Mouse (Mus musculus) frontal cortex, adult 2 months (tissue): ENCODE measurements at regions not wholly inside any gene's neighbourhood (a gene's known extent, or its start where the extent isn't known, plus 50 kb on each side); places are given as distances from the start of the nearest gene placed in this dataset.
A peak's percentile ranks its signal among the peaks of the same experiment; 100 is the strongest.
"Not testable (repeated sequence)": the region's sequence is repeated elsewhere in the genome, so short reads cannot be mapped to it uniquely, and the experiment has no call there.

Experiments
- DNase-seq, 2 experiments: peaks; one replicate each; pipeline ENCODE4 v3.0.0; 2022; ENCODE audit warnings: low spot score in 1 of 2; ENCODE audit errors: extremely low spot score in 1 of 2

DNA sequence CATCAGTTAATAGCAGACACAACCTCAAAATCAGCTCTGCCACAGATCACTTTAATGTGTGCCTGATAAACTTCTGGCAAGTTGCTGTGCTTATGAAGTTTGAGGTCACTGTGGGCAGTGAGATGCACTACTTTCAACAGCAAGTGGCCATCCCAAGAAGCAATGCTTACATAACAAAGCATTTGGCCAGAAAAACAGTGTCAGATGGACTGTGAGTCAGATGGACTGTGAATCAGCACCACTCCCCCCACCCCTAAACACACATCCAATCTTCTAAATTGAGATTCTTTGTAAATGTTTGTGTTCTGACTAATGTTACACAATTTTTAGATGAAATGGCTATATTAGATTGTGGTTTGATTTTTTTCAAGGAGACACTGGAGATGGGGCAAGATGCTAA is 550.7 kb downstream of the Nxph1 start:
- peak; percentile 0 to 30 for DNase-seq

DNA sequence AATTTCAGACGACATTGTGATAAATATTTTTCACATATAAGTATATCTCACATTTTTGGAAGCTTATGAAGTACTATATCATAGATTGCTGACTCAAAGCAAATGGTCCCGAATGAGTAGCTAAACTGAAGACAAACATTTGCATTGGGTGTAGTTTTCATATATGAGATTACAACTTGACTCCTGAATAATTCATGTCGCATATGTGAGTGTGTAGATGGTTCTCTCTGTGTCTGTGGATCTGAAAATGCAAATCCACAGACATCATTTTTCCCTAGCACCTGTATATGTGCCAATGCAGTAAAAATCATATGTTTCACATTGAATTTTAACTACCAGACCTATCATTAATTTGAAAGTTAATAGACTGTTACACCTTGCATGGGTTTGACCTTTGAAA is 586.2 kb downstream of the Nxph1 start:
- DNase-seq = no peak

DNA sequence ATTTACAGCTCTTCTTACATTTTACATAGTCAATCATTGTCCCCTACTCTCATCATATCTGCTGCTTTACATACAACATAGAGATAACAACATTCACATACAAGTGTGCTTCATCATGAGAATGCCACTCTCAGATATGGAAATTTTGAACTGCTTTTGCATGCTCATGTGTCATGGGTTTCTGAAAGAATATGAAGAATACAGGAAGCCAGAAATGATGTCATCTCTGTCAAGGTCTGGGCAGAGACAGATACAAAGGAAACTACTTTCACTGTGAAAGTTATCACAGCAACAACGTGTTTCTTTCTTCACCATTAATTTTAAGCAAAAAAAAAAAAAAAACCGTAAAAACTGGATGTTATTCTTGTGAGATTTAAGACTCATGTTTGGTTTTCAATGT is 590.5 kb downstream of the Nxph1 start:
- DNase-seq = no peak

DNA sequence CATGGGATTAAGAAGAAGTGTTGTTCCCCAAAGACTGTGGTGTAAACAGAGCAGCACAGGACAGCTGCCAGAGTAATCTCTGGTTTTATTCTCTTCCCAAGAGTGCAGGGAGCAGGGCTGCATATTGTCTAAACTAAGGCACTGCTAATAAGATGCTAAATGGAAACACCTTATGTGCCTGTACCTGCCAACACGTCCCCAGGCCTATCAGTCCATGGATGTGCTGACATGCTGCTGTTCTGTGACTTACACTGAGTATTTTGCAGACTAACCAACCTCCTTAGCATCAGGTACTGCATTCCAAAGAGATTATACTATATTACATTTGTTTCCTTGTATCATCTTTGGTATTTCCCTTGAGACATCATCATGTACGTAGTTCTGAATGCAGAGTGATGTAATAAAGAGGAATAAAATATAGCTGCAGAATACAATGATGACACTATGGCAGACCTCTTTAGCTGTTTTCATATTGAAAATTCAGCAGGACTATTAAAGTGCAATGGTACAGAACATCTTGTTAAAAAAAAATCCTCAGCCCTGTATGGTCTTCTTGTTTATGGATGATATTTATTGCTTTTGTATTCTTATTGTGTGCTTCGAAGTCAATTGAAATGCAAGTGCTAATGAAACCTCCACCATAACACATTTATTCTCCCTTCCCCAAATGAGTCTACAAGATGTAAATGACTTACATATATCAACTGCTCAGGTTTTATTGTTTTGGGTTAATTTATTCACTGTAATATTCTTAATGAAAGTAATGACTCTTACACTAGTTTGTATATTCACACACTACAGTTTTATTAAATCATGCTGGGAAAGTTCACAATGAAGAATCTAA is 602.1 kb downstream of the Nxph1 start:
- no peak for DNase-seq

DNA sequence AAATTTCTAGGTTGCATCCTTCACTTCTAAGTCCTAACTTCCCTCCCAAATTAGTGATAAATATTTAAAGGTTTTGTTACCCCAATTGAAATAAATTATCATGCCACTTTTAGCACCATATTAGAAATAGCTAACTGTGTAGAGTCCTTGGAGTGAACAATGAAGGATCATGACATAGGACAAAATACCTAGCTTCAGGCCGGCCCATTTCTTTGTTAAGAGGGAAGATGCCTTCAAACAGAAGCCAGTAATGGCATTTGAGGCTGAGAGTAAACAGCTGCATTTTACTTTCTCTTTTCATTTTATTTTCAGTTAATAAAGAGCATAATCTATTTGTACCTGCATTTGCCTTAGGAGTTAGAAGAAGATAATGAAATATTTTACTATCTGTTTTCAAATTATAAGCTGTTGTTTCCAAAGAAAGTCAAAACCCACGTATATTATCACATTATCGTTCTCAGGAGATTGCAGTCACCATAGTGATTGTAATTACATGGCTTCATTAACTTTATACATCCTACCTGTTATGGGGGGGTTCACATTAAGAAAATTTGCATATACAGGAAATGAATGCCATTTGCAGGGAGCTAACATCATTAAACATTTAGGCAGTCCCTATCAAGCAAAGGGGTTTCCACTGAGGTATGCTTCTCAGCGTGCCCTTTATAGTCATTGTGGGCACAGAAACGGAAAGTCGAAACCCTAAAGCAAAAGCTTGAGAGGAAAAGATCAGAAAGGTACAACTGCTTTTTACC is 615.2 kb downstream of the Nxph1 start:
- DNase-seq = no peak

DNA sequence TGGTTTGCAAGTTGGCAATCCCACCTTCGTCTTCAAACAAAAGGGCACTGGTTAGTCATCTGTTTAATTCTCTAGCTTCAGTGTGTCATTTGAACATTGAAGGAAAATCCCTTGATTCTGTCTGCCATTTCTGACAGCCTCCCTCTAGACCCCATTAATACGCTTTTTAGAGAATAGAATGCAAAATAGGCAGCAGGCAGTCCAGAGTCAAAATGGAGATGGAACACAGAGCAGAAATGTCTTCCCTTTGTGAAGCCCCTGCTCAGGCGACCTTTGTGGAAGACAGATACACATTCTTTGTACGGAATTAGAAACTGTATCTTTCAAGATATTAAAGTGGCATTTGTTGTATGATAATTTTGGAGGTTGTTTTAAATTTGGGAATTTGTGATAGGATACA is 623.6 kb downstream of the Nxph1 start:
- DNase-seq = no peak

DNA sequence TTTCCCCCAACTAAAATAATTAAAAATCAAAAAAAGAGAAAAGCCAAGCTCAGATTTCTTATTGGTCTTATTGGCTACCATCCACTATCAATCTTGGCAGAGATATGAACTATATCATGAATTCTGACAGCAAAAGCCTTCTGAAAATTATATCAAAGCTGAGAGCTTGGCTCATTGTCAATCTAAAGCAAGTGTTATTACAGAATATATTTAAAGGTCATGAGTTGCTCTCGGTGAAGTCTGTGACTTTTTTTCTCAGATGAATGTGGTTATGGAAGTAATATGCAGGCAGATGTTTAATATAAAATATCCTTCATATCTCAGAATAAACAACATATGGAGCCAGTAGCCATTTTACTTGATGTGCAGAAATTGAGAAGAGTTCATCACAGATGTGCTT is 645.2 kb downstream of the Nxph1 start:
- no peak for DNase-seq

DNA sequence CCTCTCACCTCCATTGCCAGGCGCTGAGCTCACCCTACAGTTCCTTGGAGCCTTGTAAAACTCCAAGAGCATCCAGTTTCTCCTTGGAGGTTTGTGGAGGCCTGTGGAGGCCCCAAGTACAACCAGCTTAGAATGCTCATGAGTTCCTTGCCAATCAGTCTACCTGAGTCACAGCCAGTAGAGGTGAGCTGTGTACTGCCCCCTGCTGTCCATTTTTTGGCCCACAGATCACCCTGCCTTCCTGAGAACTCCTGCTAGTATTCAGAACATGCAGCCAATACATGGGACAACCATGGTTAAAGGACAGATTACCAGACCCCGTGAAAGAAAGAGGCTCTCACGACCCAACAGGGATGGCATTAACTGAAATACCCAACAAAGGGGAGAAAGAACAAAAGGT is 651.2 kb downstream of the Nxph1 start:
- no peak for DNase-seq

DNA sequence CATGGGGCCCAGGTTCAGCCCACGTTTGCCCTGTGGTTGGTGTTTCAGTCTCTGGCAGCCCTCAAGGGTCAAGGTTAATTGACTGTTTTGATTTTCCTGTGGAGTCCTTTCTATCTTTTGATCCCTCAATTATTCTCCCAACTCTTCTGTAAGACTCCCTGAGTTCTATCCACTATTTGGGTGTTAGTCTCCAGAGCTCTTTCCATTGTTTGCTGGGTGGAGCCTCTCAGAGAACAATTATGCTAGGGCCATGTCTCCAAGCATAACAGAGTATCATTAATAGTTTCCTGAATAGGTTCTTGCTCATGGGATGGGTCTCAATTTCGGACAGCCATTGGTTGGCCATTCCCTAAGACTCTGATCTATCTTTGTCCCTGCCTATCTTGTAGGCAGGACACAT is 685.7 kb downstream of the Nxph1 start:
- no peak for DNase-seq

DNA sequence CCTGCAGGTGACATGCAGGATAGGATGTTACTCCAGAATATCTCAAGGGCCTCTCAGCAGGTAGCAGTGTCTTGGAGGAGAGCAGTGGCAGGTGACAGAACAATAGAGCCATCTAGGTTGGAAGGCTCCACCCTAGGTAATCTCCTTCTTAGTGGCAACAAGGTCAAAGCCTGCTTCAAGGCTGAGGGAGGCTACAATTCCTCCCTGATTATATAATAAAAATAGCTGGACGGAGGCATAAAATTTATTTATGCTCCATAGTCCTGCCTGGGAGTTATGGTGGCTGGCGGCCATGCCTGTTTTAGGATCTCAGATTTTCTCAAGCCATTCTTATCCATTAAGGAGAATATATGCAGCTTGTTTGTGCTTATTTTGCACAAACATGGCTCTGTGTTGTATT is 695.2 kb downstream of the Nxph1 start:
- DNase-seq = not testable (repeated sequence)

DNA sequence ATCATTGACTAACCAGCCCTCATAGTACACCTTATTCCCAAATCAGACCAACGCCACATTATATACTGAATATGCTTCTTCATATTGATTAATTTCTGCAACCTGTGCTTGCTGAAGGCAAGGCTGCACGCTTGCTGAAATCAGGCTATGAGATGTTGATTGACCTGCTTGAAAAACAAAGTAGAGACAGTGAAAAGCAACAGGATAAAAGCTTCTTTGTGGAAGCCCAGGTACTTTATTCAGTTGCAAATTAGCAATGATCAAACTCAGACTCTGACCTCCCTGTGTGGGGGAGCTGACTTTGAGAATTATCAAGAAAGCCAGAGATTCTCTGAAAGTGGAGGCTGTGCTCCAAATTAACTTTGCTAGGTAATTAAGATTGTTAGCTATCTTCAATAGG is 695.7 kb downstream of the Nxph1 start:
- DNase-seq = not testable (repeated sequence)

DNA sequence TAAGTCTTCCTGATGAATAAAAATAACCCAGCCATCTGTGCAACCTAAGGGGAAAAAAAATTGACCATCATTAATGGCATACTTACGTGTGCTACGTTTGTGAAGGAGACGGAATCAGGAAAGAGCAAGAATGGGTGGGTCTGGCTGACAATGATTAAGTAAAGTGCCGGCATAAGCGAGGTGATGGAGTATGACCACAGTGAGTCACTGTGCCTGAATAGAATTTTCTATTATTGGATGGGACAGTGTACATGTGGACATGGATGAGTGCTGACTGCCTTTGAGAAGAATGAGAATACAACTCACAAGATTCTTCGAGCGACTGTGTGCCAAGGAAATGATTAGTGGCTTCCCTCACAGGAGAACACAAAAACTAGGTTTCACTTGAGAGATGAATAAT is 711.4 kb downstream of the Nxph1 start:
- no peak for DNase-seq

DNA sequence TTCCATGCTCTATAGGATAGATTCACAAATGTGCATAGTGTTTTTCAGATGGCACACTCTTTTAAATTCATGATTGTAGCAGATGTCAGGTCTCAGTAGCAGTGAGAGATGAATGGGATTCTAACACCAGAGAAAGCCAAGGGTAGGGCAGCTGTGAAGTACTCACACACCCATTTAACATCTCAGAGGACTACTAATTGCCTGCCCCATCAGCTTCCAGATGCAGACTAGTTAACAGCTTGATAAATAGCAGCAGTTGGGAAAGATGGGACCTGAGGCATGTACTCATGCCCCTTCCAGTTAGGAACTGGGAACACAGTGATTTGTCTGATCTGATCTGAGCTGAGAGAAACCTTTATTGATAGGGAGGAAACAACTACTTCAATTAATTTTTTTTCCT is 737.0 kb downstream of the Nxph1 start:
- no peak for DNase-seq

DNA sequence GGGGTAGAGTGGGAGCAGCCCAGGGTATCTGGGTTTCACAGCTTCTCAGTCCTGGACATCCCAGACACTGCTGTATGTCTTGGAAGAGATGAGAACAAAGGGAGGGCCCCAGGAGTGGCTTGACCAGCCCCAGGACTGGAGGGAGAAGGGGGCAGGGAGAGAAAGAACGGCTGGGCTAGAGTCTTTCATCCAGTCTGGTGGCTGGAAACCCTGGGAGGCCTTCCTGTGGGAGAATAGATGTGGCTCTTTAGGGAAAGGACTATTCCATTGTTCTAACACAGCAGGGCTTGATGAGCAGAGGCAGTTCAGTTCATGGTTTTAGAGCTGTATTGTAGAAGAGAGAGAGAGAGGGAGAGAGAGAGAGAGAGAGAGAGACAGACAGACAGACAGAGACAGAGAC is 745.5 kb downstream of the Nxph1 start:
- DNase-seq = no peak

DNA sequence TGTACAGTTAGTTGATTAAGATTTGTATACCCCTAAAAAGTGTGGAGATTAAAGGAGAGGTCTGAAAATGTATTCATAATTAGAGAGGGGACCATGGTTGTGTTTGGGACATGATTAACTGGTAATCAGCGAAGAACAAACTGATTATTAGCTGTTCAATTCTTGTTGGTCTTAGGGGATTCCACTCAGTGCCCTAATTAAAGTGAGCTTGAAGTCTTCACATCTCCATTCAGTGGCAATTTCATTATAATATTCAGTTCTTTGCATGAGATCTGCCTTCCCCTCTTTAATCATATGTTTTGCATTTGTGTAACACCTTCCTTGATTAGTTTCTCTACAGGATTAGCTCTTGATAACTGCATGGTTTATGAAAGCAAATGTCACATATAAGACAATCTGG is 749.5 kb downstream of the Nxph1 start:
- DNase-seq = no peak

DNA sequence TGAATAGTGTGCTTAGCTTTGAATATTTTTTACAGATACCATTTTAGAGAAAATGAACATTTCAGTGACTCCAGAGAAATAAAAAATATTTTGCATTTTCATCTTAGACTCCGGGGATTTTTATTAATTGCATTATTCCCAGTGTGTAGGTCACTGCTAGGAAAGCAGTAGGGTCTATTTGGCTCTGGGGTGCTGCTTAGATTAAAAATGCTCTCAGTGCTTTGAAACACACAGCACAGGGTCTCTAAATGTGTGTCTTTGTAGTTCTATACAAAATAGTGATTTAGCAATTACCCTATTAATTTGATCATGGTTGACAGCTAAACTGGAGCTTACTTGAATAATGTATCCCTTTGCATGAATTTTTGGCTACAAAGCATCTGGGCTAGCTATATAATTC is 750.0 kb downstream of the Nxph1 start:
- DNase-seq = no peak
